Mouse (Mus musculus) urinary bladder, postnatal 14 days (tissue): Measurements from ENCODE around the gene Fam193a.

Source experiments
- DNase-seq: peaks from one replicate; pipeline ENCODE4 v3.0.0; 2021; ENCODE audit warnings: low spot score

Gene Fam193a

GRCm38 (mm10) chr5:34461294-34461693 is 91.6 kb downstream of the Fam193a start:
- DNase-seq, result no peak

GRCm38 (mm10) chr5:34461841-34462240 is 92.1 kb downstream of the Fam193a start:
- DNase-seq, result no peak

DNA sequence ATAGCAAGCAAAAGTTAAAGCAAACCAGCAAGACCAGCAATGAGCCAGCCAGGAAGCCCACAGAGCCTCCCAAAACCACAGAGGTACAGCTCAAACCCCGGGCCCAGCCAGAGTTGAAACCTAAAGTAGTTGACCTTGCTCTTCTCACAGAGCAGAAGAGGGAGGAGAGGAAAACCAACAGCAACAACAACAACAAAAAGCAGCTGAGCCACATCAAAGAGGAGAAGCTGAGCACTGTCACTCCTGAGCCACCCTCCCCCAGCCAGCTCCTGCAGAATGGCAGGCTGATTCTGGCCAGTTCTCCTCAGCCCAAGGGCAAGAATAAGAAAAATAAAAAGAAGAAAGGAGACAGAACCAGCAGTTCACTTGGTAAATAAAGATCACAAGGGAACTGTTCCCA is 96.3 kb downstream of the Fam193a start:
- no peak for DNase-seq

- DNase-seq, result no peak
Measured at GRCm38 (mm10) chr5:34466648-34467047, 96.9 kb downstream of the Fam193a start.

- no peak for DNase-seq
Measured at GRCm38 (mm10) chr5:34468039-34468775, 98.5 kb downstream of the Fam193a start.

DNA sequence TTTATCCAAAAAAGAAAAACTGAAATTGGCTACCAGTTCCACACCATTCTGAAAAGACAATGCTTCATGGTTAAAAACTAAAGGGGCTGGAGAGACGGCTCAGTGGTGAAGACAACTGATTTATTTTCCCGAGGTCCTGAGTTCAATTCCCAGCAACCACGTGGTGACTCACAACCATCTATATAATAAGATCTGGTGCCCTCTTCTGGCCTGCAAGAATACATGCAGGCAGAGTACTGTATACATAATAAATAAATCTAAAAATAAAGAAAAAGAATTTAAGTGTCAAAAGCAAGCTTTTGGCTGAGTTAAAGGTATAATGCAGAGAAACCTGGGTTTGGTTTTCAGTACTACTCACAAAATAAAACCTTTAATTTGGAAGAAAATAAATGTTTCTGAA is 111.2 kb downstream of the Fam193a start:
- no peak for DNase-seq

- no peak for DNase-seq
Measured at GRCm38 (mm10) chr5:34485731-34486130, 116.0 kb downstream of the Fam193a start.

DNA sequence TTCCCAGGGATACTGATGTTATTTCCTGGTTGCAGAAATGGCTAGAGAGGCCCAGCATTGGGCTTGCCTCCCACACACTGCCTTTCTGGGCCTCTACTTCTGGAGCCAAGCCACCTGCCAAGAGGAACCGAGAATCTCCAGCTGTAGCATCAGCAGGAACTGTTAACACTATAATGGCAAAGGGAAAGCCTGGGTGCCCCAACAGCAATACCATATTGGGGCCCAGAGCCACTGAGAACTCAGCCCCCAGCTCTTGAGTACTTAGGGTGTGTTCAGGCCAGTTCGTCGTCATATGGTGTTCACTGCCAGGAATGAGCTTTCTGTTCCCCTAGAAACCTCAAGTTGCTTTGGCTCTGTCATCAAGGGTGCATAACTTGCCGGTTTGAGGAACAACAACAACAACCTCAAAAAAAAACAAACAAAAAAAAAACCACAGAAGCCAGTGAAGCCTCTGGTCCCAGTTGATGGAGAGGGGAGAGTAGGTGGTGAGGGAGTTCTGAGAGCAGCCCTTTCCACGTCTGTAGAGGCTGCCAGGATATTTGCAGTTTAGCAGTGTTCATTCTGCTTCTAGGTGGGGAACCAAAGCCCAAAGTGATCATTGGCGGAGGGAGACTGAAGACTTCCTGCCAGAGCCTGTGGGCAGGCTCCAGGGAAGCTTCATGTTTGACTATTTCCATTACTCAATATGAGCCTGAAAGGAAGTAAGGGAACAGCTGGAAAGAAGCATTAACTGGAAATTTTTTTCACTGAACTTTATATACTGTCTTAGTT is 117.8 kb downstream of the Fam193a start:
- DNase-seq, result peak; percentile 54

GRCm38 (mm10) chr5:34488741-34489417 is 119.1 kb downstream of the Fam193a start:
- DNase-seq, result no peak

GRCm38 (mm10) chr5:34489418-34489787 is 119.7 kb downstream of the Fam193a start:
- no peak for DNase-seq

DNA sequence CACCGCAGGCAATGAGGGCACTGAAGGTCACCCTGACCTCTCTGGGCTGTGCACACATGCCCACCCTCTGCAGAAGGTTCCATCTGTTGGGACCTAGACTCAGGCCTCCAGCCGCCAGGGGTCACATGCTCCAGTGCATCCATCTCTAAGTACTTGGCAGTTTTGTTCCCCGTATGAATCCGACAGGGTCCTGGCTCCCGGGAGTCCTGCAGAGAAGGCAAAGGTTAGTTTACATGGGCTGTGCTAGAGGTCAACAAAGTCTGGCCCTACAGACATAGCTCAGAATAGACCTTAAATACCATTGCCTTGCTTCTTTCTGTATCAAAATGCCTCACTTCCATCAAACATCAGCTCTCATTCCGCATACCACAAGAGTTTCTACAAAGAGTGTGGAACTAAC is 127.0 kb downstream of the Fam193a start:
- no peak for DNase-seq

GRCm38 (mm10) chr5:34500886-34501285 is 131.2 kb downstream of the Fam193a start:
- DNase-seq, result no peak

GRCm38 (mm10) chr5:34501588-34501987 is 131.9 kb downstream of the Fam193a start:
- DNase-seq, result no peak

DNA sequence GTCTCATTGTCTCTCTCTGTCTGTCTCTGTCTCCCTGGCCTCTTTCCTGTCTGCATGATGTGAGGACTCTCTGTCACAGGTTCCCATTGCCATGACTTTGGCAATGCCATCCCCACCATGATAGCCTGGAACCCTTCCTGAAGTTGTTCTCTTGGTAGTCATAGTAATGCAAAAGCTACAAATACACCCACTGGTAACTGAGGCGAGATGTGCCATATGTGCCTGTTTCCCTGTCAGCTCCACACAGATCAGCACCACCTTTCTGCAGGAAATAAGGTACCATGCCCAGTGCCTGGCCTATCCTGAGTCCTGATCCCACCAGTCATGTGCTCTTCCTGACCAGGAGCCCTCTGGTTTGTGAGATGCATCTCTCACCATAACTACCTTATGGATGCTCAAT is 132.7 kb downstream of the Fam193a start:
- DNase-seq, result no peak

DNA sequence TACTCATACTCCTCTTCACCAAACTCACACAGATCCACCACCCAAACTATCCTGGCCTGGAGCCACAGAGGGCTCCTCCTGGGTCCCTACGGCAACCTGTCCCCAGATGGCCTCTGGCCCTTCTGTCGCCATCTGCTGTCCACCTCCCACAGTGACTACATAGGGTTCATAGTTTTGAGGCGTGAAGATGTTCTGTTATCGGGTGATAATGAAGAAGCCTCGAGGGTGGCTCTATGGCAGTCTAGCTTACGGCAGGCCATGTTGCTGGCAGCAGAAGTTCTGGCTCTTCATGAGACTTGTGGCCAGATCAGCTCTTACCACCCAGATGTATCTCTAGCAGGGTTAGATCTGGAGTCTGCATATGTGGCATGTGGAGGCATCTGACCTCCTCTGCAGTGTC is 133.1 kb downstream of the Fam193a start:
- DNase-seq, result no peak

- no peak for DNase-seq
Measured at GRCm38 (mm10) chr5:34512486-34512885, 142.8 kb downstream of the Fam193a start.

DNA sequence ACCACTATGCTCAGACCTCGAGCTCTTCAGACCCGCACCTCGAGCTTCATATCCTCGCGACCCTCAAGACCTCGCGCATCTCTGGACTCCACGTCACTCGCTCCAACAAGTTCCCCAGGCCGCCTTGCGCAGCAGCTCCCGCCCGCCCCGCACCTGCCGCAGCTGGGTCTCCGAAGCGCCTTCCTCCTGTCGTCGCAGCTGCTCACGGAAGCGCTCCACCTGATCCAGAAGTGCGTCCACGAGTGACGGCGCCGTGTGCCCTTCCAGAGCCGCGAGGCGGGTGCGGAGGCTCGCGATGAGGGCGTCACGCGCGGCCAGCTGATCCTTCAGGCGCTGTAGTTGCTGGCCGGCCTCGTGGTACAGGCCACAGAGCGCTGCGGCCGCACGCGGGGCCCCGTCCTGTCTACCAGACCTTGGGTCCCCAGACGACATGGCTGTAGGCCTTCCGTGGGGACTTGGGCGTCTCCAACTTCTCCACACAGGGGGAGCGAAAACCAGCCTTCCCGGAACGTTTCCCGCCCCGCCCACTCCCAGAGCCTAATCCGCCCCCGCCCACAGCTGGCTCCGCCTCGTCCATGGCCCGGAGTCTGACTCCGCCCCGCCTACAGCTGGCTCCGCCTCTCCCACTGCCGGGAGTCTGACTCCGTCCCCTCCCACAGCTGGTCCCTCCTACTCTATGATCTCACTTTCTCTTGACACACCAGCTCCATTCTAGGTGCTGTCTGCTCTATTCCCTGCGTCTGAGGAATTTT is 143.9 kb downstream of the Fam193a start, which contains the start of gene Tnip2:
TSS of gene Tnip2 (minus strand) at position 526 of the 752 bp plus-strand sequence.
- peak; percentile 98 for DNase-seq

DNA sequence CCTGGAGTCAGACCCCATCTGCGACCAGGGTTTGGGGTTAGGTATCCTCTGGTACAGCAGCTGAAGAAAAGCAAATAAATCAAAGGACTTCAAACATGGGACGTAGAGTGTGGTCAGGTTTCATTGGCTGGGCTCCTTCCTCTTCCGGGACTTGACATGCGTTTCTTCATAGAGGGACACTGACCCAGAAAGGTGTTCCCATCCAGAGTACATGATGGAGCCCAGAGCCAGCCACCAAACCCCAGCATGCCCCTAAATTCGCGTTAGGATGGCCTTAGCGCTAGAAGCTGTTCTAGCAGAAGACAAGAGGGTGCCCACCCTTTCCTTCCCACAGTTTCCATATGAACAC is 144.5 kb downstream of the Fam193a start:
- DNase-seq, result no peak

DNA sequence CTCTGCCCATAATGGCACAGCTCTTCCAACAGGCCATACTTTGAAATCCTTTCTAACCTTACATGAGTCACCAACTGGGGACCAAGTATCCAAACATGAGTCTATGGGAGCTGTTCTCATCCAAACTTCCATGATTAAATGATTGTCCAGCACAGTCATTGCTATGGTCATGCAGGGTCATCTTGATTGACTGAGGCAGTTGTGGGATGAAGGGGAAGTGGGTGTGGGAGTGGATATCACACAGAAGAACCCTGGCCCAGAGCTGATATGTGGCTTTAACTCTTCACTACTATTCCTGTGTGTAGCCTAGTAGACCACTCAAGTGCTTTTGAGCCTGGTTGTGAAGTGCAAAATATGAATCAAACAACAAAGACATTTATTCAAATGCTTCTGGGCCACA is 145.4 kb downstream of the Fam193a start:
- DNase-seq, result no peak

- DNase-seq, result peak; percentile 87
Measured at GRCm38 (mm10) chr5:34517913-34518312, 148.2 kb downstream of the Fam193a start.

- DNase-seq, result no peak
Measured at GRCm38 (mm10) chr5:34519389-34519910, 149.7 kb downstream of the Fam193a start.
